Mouse (Mus musculus) liver, adult 2 months (tissue): ENCODE results near the gene Slc25a44. TPM values are rescaled to one million over a fixed set of nuclear protein-coding genes. Genes with fewer than 3 reads are reported as not detected.

Experiments used
- DNase-seq: peaks from one replicate; pipeline ENCODE4 v3.0.0-alpha.2; 2011; ENCODE audit warnings: low read depth, low spot score; ENCODE audit errors: extremely low read depth
- H3K27ac ChIP-seq: fragments of 200-500 bp; replicated peaks from 2 replicates; pipeline ENCODE4 v1.5.1; 2012; ENCODE audit warnings: low read depth, mild to moderate bottlenecking, control low read depth, inconsistent platforms, low read length; ENCODE audit not compliant: insufficient read depth
- H3K27me3 ChIP-seq: fragments of 200-500 bp; 2 replicates; pipeline ENCODE4 v1.6.1; 2012; ENCODE audit warnings: mild to moderate bottlenecking, moderate library complexity, low read length, inconsistent platforms; ENCODE audit not compliant: control insufficient read depth, insufficient read depth
- H3K36me3 ChIP-seq: fragments of 200-500 bp; 2 replicates; pipeline ENCODE4 v1.6.1; 2012; ENCODE audit warnings: low read length, inconsistent platforms; ENCODE audit not compliant: control insufficient read depth, insufficient read depth
- H3K4me1 ChIP-seq: fragments of 200-500 bp; 2 replicates; pipeline ENCODE4 v1.6.1; 2011; ENCODE audit warnings: low read length; ENCODE audit not compliant: control insufficient read depth, insufficient read depth
- H3K4me3 ChIP-seq: fragments of 200-500 bp; 2 replicates; pipeline ENCODE4 v1.5.1; 2011; ENCODE audit warnings: low read depth, mild to moderate bottlenecking, control low read depth, low read length, moderate library complexity; ENCODE audit not compliant: insufficient read depth
- H3K79me2 ChIP-seq: fragments of 200-500 bp; 2 replicates; pipeline ENCODE4 v1.6.1; 2012; ENCODE audit warnings: inconsistent platforms, mild to moderate bottlenecking, low read length, moderate library complexity; ENCODE audit not compliant: control insufficient read depth, insufficient read depth
- H3K9ac ChIP-seq: fragments of 200-500 bp; 2 replicates; pipeline ENCODE4 v1.6.1; 2012; ENCODE audit warnings: low read depth, mild to moderate bottlenecking, control low read depth, inconsistent platforms, low read length
- CTCF ChIP-seq: fragments of 200-500 bp; IDR thresholded peaks from 2 replicates; pipeline ENCODE4 v1.5.1; 2011; ENCODE audit warnings: low read depth, low read length, control low read depth
- POLR2A ChIP-seq: fragments of 200-500 bp; IDR thresholded peaks from 2 replicates; pipeline ENCODE4 v1.6.1; 2011; ENCODE audit warnings: low read length, control low read depth; ENCODE audit not compliant: insufficient read depth; ENCODE audit errors: extremely low read depth
- WGBS: fragments of 180-500 bp; shearing (Covaris S2); methylation state at CpG from one replicate; pipeline ENCODE4 v1.1.7; 2018; 5-methylcytosine and 5-hydroxymethylcytosine counted together
- polyA plus RNA-seq: library from polyadenylated mRNA; depleted of rRNA; stranded (reverse); fragments of >200 nt; gene quantifications from 2 replicates; pipeline ENCODE4 v1.2.3, GENCODE M21; 2012; rRNA removed
- total RNA-seq: library from RNA; depleted of rRNA; stranded (reverse); fragments of >200 nt; gene quantifications from 2 replicates; pipeline ENCODE4 v1.2.3, GENCODE M21; 2014; rRNA removed

Slc25a44 gene
- total and polyA plus RNA-seq, 2 experiments, result 28.1 to 57.0 TPM

- H3K4me1 ChIP-seq, result no peaks in the 10 kb centered on the region
- H3K27me3 ChIP-seq, result peaks cover 7% of the 10 kb centered on the region; the same call in 1 of the 2 replicates
- no peak overlapping the region for H3K4me3 ChIP-seq
- TF ChIP-seq CTCF (no peak), POLR2A (no peak)
- H3K79me2 ChIP-seq, result no peaks in the 10 kb centered on the region
- no peak overlapping the region for H3K27ac ChIP-seq
- peaks cover 27% of the 10 kb centered on the region for H3K36me3 ChIP-seq
- no peak overlapping the region for H3K9ac ChIP-seq
- 90% methylated on average over 6 of the region's 6 CpGs for WGBS
- no peak for DNase-seq
These were observed 63.8 kb downstream of the Slc25a44 start for GRCm38 (mm10) chr3:88361096-88361495.

Other genes with a start within 250 kb of the Slc25a44 start
- gene Rhbg, start 170.4 kb downstream of the Slc25a44 start, total RNA-seq, result 11.9 and 24.6 TPM in 2 replicates
- 30.5 and 50.3 TPM in 2 replicates for gene Rhbg, start 170.4 kb downstream of the Slc25a44 start, polyA plus RNA-seq
- not detected in 2 replicates for gene Gm38392, start 137.9 kb downstream of the Slc25a44 start, total RNA-seq
- gene Gm38392, start 137.9 kb downstream of the Slc25a44 start, polyA plus RNA-seq, result not detected in 2 replicates
- gene Tsacc, start 128.1 kb downstream of the Slc25a44 start, total RNA-seq, result 4.3 and 6.0 TPM in 2 replicates
- 3.4 and 3.6 TPM in 2 replicates for gene Tsacc, start 128.1 kb downstream of the Slc25a44 start, polyA plus RNA-seq
- gene Cct3, start 128.0 kb downstream of the Slc25a44 start, total RNA-seq, result 104 and 130 TPM in 2 replicates
- gene Cct3, start 128.0 kb downstream of the Slc25a44 start, polyA plus RNA-seq, result 78.2 and 79.7 TPM in 2 replicates
- gene Glmp, start 100.1 kb downstream of the Slc25a44 start, total RNA-seq, result 17.8 and 26.6 TPM in 2 replicates
- 136 and 154 TPM in 2 replicates for gene Glmp, start 100.1 kb downstream of the Slc25a44 start, polyA plus RNA-seq
- 1.1 and 1.7 TPM in 2 replicates for gene Tmem79, start 89.0 kb downstream of the Slc25a44 start, total RNA-seq
- 2.5 and 2.9 TPM in 2 replicates for gene Tmem79, start 89.0 kb downstream of the Slc25a44 start, polyA plus RNA-seq
- 14.1 and 16.6 TPM in 2 replicates for gene Smg5, start 88.9 kb downstream of the Slc25a44 start, total RNA-seq
- 22.6 and 36.6 TPM in 2 replicates for gene Smg5, start 88.9 kb downstream of the Slc25a44 start, polyA plus RNA-seq
- gene Paqr6, start 60.6 kb downstream of the Slc25a44 start, total RNA-seq, result not detected in 2 replicates
- 0.56 and 0.66 TPM in 2 replicates for gene Paqr6, start 60.6 kb downstream of the Slc25a44 start, polyA plus RNA-seq
- 0.34 and 0.74 TPM in 2 replicates for gene Bglap3, start 52.4 kb downstream of the Slc25a44 start, total RNA-seq
- gene Bglap3, start 52.4 kb downstream of the Slc25a44 start, polyA plus RNA-seq, result 0.11 and 2.0 TPM in 2 replicates
- gene Bglap2, start 46.4 kb downstream of the Slc25a44 start, total RNA-seq, result not detected in 2 replicates
- gene Bglap2, start 46.4 kb downstream of the Slc25a44 start, polyA plus RNA-seq, result not detected in 2 replicates
- not detected in 2 replicates for gene Bglap, start 40.7 kb downstream of the Slc25a44 start, total RNA-seq
- gene Bglap, start 40.7 kb downstream of the Slc25a44 start, polyA plus RNA-seq, result not detected in 2 replicates
- gene Pmf1, start 14.8 kb downstream of the Slc25a44 start, total RNA-seq, result 12.9 and 16.5 TPM in 2 replicates
- 59.0 and 68.1 TPM in 2 replicates for gene Pmf1, start 14.8 kb downstream of the Slc25a44 start, polyA plus RNA-seq
- gene Sema4a, start 36.0 kb upstream of the Slc25a44 start, total RNA-seq, result 23.4 and 37.9 TPM in 2 replicates
- gene Sema4a, start 36.0 kb upstream of the Slc25a44 start, polyA plus RNA-seq, result 109 and 117 TPM in 2 replicates
- gene Lmna, start 84.8 kb upstream of the Slc25a44 start, total RNA-seq, result 28.2 and 38.5 TPM in 2 replicates
- 41.0 and 44.7 TPM in 2 replicates for gene Lmna, start 84.8 kb upstream of the Slc25a44 start, polyA plus RNA-seq
- under 0.01 TPM in 2 replicates for gene Mex3a, start 107.3 kb upstream of the Slc25a44 start, total RNA-seq
- 0.02 and 0.04 TPM in 2 replicates for gene Mex3a, start 107.3 kb upstream of the Slc25a44 start, polyA plus RNA-seq
- 0.18 and 0.20 TPM in 2 replicates for gene Rab25, start 123.2 kb upstream of the Slc25a44 start, total RNA-seq
- 0.32 and 0.46 TPM in 2 replicates for gene Rab25, start 123.2 kb upstream of the Slc25a44 start, polyA plus RNA-seq
- 104 and 125 TPM in 2 replicates for gene Lamtor2, start 127.9 kb upstream of the Slc25a44 start, total RNA-seq
- gene Lamtor2, start 127.9 kb upstream of the Slc25a44 start, polyA plus RNA-seq, result 201 and 204 TPM in 2 replicates
- gene Ubqln4, start 128.6 kb upstream of the Slc25a44 start, total RNA-seq, result 8.3 and 14.2 TPM in 2 replicates
- gene Ubqln4, start 128.6 kb upstream of the Slc25a44 start, polyA plus RNA-seq, result 41.1 and 42.8 TPM in 2 replicates
- 90.0 and 110 TPM in 2 replicates for gene Ssr2, start 150.7 kb upstream of the Slc25a44 start, total RNA-seq
- 155 and 176 TPM in 2 replicates for gene Ssr2, start 150.7 kb upstream of the Slc25a44 start, polyA plus RNA-seq
- gene Arhgef2, start 180.8 kb upstream of the Slc25a44 start, total RNA-seq, result 2.7 and 3.6 TPM in 2 replicates
- gene Arhgef2, start 180.8 kb upstream of the Slc25a44 start, polyA plus RNA-seq, result 3.6 and 4.9 TPM in 2 replicates
- not detected in 2 replicates for gene Rxfp4, start 228.0 kb upstream of the Slc25a44 start, total RNA-seq
- not detected in 2 replicates for gene Rxfp4, start 228.0 kb upstream of the Slc25a44 start, polyA plus RNA-seq